Mouse (Mus musculus) liver, postnatal 0 days (tissue): Measurements from ENCODE around the gene Tmem179b.

Source experiments
- CTCF ChIP-seq: sonication (generic); IDR thresholded peaks from 2 replicates; pipeline ENCODE4 v1.5.1; 2016; ENCODE audit warnings: antibody characterized with exemption, low read depth
- EP300 ChIP-seq: IDR thresholded peaks from 2 replicates; pipeline ENCODE4 v1.6.1; 2016; ENCODE audit warnings: antibody characterized with exemption, low read depth, mild to moderate bottlenecking

GRCm38 (mm10) chr19:8735389-8736159 lies 38.7 kb downstream of the Tmem179b start, which contains the start of gene Wdr74:
- no peak for TF ChIP-seq CTCF
- TF ChIP-seq EP300, result no peak
